Mouse (Mus musculus): ENCODE data around the gene Mt4.

GRCm38 (mm10) chr8:94094281-94094680 is 42.7 kb upstream of the Mt4 start:
- TF ChIP-seq EP300 (IDR thresholded peaks at IDR 0.05; ENCODE audit: low read depth) (no peak), CTCF (IDR thresholded peaks at IDR 0.05; ENCODE audit: low read depth) (0 out of 2 replicates have a peak, but pooled peaks have one; percentile 17)

Data from heart, postnatal 0 days (tissue).